Mouse (Mus musculus) frontal cortex, postnatal 14 days (tissue): ENCODE measurements around the gene Gm45837.
"Not testable (repeated sequence)": the region's sequence is repeated elsewhere in the genome, so short reads cannot be mapped to it uniquely, and the experiment has no call there.

Experiments
- DNase-seq, 2 experiments: peaks; one replicate each; pipeline ENCODE4 v3.0.0; 2022; ENCODE audit warnings: low spot score in 2 of 2

Gm45837 gene

DNA sequence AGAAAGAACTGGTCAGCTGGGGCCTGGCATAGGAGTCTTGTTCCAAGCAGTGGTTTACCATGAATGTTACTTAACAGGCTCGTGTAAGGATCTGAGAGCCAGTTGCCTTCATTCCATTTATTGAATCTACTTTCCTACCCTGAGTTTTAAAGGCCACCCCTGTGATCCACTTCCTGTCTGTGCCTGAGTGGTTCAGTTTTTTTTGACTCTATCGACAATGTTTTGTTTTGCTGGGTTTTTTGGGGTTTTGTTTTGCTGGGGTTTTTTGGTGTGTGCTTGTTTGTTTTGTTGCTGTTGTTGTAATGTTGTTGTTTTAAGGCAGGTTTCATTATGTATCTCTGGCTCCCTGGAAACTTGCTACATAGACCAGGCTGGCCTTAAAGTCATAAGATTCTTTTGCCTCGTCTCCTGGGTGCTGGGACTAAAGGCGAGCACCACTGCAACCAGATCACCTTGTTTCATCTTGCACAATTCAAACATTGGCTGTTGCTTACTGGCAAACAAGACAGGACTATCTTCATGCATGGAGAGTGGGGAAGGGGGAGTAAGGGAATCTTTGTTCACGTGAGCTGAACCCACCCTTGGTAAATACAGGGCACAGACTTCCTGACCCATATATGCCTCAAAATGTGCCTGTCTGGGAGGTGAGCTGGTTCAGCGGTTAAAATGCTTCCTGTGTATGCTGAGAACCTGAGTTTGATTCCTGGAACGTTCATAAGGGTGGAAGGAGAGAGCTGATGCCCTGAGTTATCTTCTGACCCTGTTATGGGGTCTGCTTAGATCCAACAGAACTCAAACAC, 140.2 kb downstream of the Gm45837 start:
- no peak for DNase-seq

DNA sequence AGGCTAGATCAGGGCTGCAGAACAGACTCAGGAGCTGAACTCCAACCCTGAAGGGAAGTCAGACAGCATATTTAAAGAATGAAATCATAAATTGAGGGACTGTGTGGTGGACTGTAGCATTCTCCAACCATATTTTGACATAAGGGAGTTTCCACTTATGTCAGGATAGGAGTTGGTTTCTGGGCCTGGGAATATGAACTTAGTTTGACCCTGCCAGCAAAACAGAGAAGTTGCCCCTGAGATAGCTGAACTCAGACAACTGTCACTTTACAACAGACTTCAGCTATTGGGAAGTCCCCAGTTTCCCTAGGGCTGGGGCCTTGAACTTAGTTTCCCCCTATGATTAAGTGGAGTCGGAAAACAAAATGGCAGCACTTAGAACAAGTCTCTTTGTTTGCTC, 140.8 kb downstream of the Gm45837 start:
- DNase-seq: no peak

DNA sequence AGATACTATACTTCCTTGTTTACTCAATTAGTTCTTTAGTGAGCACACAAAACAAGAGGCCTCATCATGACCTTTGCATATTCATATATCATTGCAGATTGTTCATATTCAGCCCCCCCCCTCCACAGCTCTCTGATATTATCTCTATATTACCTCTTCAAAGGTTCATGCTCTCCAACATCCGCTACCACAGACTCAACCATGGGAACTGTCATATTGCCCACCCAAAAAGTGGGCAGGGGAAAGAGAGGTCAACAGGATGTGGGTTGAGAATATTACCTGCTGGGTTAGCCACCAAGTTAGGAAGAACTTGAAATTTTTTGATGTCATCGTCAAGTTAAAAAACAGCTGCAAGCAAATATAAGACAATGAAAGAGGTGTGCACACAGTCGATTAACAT, 144.8 kb downstream of the Gm45837 start:
- not testable (repeated sequence) for DNase-seq

DNA sequence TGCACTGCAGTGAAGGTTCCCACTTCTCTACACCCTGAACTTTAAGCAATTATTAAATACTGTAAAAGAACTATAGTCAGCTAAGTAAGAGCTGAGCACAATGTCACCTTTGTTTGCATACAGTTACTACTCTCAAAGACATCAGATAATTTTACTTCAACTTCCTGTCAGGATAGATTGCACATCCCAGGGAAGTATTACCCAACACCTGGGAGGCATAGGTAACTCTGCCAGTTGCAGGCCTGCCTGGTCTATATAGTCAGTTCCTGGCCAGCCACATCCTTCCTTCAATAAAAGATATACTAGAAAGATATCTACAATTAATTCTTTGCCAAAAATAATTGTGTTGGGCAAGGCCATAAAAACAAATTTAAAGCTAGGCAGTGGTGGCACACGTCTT, 146.7 kb downstream of the Gm45837 start:
- no peak for DNase-seq

DNA sequence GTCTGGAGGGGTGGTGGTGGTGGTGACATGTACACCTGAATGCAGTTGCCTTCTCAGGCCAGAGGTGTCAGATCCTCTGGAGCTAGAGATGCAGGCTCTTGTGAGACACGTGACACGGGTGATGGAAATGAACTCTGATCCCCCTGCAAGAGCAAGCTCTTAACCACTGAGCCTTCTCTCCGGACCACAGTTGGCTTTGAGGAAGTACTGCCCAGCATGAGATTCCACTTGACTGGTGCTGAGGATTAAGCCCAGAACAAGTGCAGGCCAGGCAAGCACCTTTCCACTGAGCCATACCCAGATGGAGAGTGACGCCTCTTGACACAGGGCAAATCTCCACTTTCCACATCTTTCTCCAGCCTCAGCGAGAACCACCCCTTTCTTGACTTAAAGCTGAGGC, 148.7 kb downstream of the Gm45837 start:
- DNase-seq: not testable (repeated sequence)
